Mouse (Mus musculus): Measurements from ENCODE around the gene Vmn1r55. TPM values are rescaled to one million over a fixed set of nuclear protein-coding genes. Genes with fewer than 3 reads are reported as not detected.
"Not testable (repeated sequence)": the region's sequence is repeated elsewhere in the genome, so short reads cannot be mapped to it uniquely, and the experiment has no call there.

Gene Vmn1r55
- polyA plus RNA-seq (2014; fragmentation: Nextera tagmentation; extraction: Ambion mirVana), result not detected in 2 replicates

DNA sequence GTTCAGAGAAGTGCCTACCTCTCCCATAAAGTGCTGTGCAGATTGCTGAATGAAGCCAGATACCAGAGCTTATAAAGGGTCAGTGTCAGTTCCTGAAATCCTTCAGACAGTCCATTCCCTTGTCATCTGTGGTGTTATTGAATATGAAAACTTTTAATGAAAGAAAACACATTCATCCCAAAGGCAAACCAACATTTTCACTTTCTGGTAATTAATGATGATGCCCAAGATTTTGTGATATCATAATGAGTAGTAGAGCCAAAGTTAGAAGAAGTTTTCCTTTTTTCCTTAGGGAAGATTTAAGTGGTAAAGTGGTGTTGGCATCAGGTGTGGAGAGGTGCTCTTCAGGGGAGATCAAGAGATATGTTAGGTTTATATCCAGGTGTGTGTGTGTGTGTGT is at the start of gene Vmn1r55:
Gene Vmn1r55, minus strand, starts transcription at position 101 of the 400 bp plus-strand sequence.
- H3K4me1 ChIP-seq (replicated peaks; ENCODE audit: control insufficient read depth, insufficient read depth, low read length); H3K27ac ChIP-seq (ENCODE audit: low read depth, low read length); DNase-seq (ENCODE audit: low spot score); ATAC-seq (replicated peaks; ENCODE audit: low FRiP score); H3K4me3 ChIP-seq (ENCODE audit: low read depth, low read length); H3K9ac ChIP-seq (ENCODE audit: low read depth, low read length); H3K9me3 ChIP-seq (ENCODE audit: control insufficient read depth, low read length); H3K36me3 ChIP-seq (ENCODE audit: control insufficient read depth, insufficient read depth, low read length); H3K27me3 ChIP-seq (replicated peaks; ENCODE audit: control insufficient read depth, insufficient read depth, low read length); H3K4me2 ChIP-seq: not testable (repeated sequence)

DNA sequence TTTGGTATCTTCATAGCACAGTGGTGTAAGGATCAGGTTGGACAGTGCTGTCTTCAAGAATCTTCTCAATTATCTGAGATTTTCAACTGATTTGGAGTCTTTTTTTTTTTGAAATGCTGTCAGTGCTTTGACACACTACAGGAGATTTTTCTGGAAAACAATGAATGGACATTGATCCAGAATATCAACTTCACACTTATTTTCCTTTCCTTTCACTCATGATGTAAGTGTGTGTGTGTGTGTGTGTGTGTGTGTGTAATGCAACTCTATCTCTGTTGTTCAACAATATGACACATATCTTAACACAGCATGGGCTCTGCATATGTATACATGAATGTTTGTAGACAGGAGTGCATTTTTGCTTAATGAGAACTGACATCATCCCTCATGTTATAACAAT is 47.2 kb upstream of the Vmn1r55 start, which contains the start of gene Vmn1r56:
Gene Vmn1r56, minus strand, starts transcription at position 101 of the 400 bp plus-strand sequence.
- H3K4me1 ChIP-seq (replicated peaks; ENCODE audit: control insufficient read depth, insufficient read depth, low read length); H3K9me3 ChIP-seq (ENCODE audit: control insufficient read depth, low read length); H3K27me3 ChIP-seq (replicated peaks; ENCODE audit: control insufficient read depth, insufficient read depth, low read length); H3K9ac ChIP-seq (ENCODE audit: low read depth, low read length); DNase-seq (ENCODE audit: low spot score); ATAC-seq (replicated peaks; ENCODE audit: low FRiP score); H3K4me3 ChIP-seq (ENCODE audit: low read depth, low read length); H3K4me2 ChIP-seq; H3K36me3 ChIP-seq (ENCODE audit: control insufficient read depth, insufficient read depth, low read length); H3K27ac ChIP-seq (ENCODE audit: low read depth, low read length): not testable (repeated sequence)

DNA sequence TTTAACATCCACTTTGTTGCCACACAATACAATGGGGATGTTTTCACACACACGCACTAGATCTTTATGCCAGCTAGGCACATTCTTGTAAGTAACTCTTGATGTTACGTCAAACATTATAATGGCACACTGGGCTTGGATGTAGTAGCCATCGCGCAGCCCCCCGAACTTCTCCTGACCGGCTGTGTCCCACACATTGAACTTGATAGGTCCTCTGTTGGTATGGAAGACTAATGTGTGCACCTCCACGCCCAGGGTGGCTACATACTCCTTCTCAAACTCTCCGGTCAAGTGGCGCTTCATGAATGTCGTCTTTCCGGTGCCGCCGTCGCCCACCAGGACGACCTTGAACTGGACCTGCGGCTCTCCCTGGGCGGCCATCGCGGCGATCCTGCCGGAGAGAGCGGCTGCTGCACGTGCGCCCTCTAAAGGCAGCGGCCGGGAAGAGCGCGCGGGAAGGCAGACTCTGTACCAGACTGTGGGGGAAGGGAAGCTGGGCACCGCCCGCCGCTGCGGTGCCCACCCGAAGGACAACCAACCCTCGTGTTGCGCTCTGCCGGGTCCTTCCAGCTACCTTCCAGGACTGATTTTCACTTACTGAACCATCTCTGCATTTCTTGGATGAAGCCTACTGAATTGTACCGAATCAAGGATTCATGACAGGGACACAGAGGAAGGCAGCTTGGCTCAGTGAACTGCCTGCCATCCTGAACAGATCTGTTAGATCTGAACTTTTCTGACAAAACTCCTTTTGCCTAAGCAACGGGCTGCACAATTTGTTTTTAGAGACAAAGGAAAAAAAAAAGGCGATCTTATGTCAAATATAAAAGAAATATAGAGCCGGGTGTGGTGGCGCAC is 23.7 kb downstream of the Vmn1r55 start, which contains the start of gene Rasl2-9:
Gene Rasl2-9, minus strand, starts transcription at position 402 of the 858 bp plus-strand sequence.
- H3K9me3 ChIP-seq (ENCODE audit: control insufficient read depth, low read length), result no peaks in the 10 kb centered on the region
- peak within 1 kb of the TSS; percentile 44 for H3K9ac ChIP-seq (ENCODE audit: low read depth, low read length)
- ATAC-seq (replicated peaks; ENCODE audit: low FRiP score) (peak; percentile 86), DNase-seq (ENCODE audit: low spot score) (peak; percentile 81)
- H3K27ac ChIP-seq (ENCODE audit: low read depth, low read length), result no peak within 1 kb of the TSS
- H3K4me1 ChIP-seq (replicated peaks; ENCODE audit: control insufficient read depth, insufficient read depth, low read length), result no peaks in the 10 kb centered on the region
- H3K27me3 ChIP-seq (replicated peaks; ENCODE audit: control insufficient read depth, insufficient read depth, low read length), result no peaks in the 10 kb centered on the region
- 17% methylated on average over 42 of the region's 42 CpGs for WGBS
- peak within 1 kb of the TSS; percentile 71 for H3K4me2 ChIP-seq
- peak within 1 kb of the TSS; percentile 39 for H3K4me3 ChIP-seq (ENCODE audit: low read depth, low read length)
- H3K36me3 ChIP-seq (ENCODE audit: control insufficient read depth, insufficient read depth, low read length), result no peaks in the 10 kb centered on the region

DNA sequence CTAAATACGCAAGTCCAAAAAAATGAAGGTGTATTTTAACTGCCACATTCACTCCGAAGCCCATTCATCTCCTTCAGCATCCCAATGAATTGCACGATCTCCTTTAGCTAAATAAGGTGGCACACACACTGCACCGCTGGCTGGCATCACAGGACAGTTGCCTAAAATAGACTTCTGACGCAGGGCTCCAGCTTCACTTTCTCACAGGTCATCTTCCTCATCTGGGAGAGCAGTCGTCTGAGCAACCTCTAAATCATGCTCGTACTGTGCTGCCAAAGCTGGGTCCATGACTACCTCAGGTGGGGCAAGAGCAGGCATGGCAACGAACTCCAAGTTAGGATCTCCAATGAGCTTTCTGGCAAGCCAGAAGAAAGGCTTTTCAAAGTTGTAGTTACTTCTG is 24.4 kb downstream of the Vmn1r55 start:
- H3K4me2 ChIP-seq, result peak overlapping the region; percentile 71
- no peak overlapping the region for H3K27ac ChIP-seq (ENCODE audit: low read depth, low read length)
- ATAC-seq (replicated peaks; ENCODE audit: low FRiP score), result no peak
- H3K9me3 ChIP-seq (ENCODE audit: control insufficient read depth, low read length), result no peaks in the 10 kb centered on the region
- no peak overlapping the region for H3K9ac ChIP-seq (ENCODE audit: low read depth, low read length)
- no peaks in the 10 kb centered on the region for H3K36me3 ChIP-seq (ENCODE audit: control insufficient read depth, insufficient read depth, low read length)
- DNase-seq (ENCODE audit: low spot score), result no peak
- no peak overlapping the region for H3K4me3 ChIP-seq (ENCODE audit: low read depth, low read length)
- no peaks in the 10 kb centered on the region for H3K4me1 ChIP-seq (replicated peaks; ENCODE audit: control insufficient read depth, insufficient read depth, low read length)
- WGBS, result 81% methylated on average over 8 of the region's 8 CpGs
- H3K27me3 ChIP-seq (replicated peaks; ENCODE audit: control insufficient read depth, insufficient read depth, low read length), result no peaks in the 10 kb centered on the region

DNA sequence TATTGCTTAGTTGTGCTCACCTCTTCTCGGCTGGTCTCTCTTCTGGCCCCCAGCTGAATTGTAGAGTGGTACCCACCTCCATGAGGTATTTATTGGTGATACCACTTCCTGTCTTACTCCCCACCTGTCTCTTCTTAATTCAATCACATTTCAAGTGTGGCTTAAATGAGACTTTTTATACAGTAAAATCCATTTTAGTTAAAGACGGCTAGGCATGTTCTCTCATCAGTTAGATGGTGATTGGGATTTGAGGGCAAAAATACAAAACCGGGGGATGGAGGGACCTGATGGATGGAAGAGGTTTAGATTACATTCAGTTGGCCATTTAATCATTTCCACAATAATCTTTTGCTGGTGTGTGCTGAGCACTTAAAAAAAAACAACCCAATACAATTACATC is 32.6 kb downstream of the Vmn1r55 start, which contains the start of gene Rfpl4:
Gene Rfpl4, minus strand, starts transcription at position 101 of the 400 bp plus-strand sequence.
- Histone ChIP-seq H3K36me3 (ENCODE audit: control insufficient read depth, insufficient read depth, low read length) (no peaks in the 10 kb centered on the region), H3K9me3 (ENCODE audit: control insufficient read depth, low read length) (no peaks in the 10 kb centered on the region), H3K4me2 (no peak within 1 kb of the TSS), H3K27ac (ENCODE audit: low read depth, low read length) (no peak within 1 kb of the TSS), H3K9ac (ENCODE audit: low read depth, low read length) (no peak within 1 kb of the TSS), H3K4me3 (ENCODE audit: low read depth, low read length) (no peak within 1 kb of the TSS), H3K4me1 (replicated peaks; ENCODE audit: control insufficient read depth, insufficient read depth, low read length) (no peaks in the 10 kb centered on the region), H3K27me3 (replicated peaks; ENCODE audit: control insufficient read depth, insufficient read depth, low read length) (no peaks in the 10 kb centered on the region)
- WGBS, result 76% methylated on average over 3 of the region's 3 CpGs
- DNase-seq (ENCODE audit: low spot score) (no peak), ATAC-seq (replicated peaks; ENCODE audit: low FRiP score) (no peak)

DNA sequence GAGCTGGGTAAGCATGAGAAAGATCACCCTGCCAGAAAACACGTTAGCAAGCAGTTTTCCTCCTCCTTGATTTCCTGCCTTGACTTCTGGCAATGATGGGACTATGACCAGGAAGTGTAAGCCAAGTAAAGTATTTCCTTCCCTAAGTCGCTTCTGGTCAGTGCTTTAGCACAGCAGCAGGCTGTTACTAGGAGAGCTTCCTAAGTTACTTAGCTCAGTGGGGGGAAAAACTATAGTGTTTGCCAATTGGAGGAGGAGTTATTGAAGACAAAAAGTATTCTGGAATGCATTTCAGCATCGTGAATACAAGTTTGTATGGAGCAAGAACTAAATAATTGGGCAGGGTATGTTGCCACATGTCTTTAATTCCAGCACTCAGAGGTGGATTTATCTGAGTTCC is 36.8 kb downstream of the Vmn1r55 start:
- WGBS, result 40% methylated on average over 3 of the region's 3 CpGs
- ATAC-seq (replicated peaks; ENCODE audit: low FRiP score) (no peak), DNase-seq (ENCODE audit: low spot score) (no peak)
- no peak overlapping the region for H3K9ac ChIP-seq (ENCODE audit: low read depth, low read length)
- H3K4me1 ChIP-seq (replicated peaks; ENCODE audit: control insufficient read depth, insufficient read depth, low read length), result no peaks in the 10 kb centered on the region
- H3K27me3 ChIP-seq (replicated peaks; ENCODE audit: control insufficient read depth, insufficient read depth, low read length), result no peaks in the 10 kb centered on the region
- H3K4me3 ChIP-seq (ENCODE audit: low read depth, low read length), result no peak overlapping the region
- H3K27ac ChIP-seq (ENCODE audit: low read depth, low read length), result no peak overlapping the region
- H3K9me3 ChIP-seq (ENCODE audit: control insufficient read depth, low read length), result peaks cover 3% of the 10 kb centered on the region; the same call in 1 of the 2 replicates
- H3K36me3 ChIP-seq (ENCODE audit: control insufficient read depth, insufficient read depth, low read length), result no peaks in the 10 kb centered on the region
- H3K4me2 ChIP-seq, result no peak overlapping the region

DNA sequence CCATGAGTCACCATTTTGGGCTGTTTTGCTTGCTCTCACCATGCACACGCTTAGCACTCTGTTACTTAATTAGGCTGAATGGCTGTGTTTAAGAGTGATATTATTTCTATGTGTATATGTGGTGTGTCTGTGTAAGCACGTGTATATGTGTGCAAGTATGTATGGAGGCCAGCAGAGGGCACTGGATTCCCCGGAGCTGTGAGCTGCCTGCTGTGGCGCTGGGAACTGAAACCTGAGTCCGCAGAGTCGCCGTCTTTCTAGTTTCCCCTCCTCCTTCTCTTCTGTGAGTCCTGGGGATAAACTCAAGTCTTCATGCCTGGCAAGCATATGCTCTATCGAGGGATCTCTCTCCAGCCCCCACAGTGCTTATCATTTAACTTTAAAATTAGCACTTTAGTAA is 40.2 kb downstream of the Vmn1r55 start:
- peaks cover 3% of the 10 kb centered on the region; the same call in 1 of the 2 replicates for H3K9me3 ChIP-seq (ENCODE audit: control insufficient read depth, low read length)
- H3K4me3 ChIP-seq (ENCODE audit: low read depth, low read length), result no peak overlapping the region
- no peak overlapping the region for H3K4me2 ChIP-seq
- H3K9ac ChIP-seq (ENCODE audit: low read depth, low read length), result no peak overlapping the region
- no peak overlapping the region for H3K27ac ChIP-seq (ENCODE audit: low read depth, low read length)
- ATAC-seq (replicated peaks; ENCODE audit: low FRiP score) (no peak), DNase-seq (ENCODE audit: low spot score) (no peak)
- 77% methylated on average over 8 of the region's 8 CpGs for WGBS
- H3K36me3 ChIP-seq (ENCODE audit: control insufficient read depth, insufficient read depth, low read length), result no peaks in the 10 kb centered on the region
- no peaks in the 10 kb centered on the region for H3K27me3 ChIP-seq (replicated peaks; ENCODE audit: control insufficient read depth, insufficient read depth, low read length)
- H3K4me1 ChIP-seq (replicated peaks; ENCODE audit: control insufficient read depth, insufficient read depth, low read length), result no peaks in the 10 kb centered on the region

DNA sequence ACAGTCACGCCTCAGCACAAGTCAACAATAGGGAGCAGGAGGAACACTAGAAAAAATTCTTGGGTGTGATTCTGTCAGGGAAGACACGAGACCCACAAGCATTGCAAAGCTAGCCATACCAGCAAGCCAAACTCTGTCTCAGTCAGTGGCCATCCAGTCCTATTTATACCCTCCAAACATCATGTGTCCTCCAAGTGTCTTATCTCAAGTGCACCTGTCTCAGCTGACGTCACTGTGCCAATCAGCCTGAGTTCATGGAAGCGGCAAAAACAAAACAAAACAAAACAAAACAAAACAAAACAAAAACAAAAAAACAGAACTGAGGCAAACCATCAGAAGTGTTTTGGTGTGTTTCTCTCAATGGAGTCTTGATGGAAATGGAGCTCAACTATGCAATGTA is 41.2 kb downstream of the Vmn1r55 start:
- Histone ChIP-seq H3K27me3 (replicated peaks; ENCODE audit: control insufficient read depth, insufficient read depth, low read length) (no peaks in the 10 kb centered on the region), H3K9me3 (ENCODE audit: control insufficient read depth, low read length) (peaks cover 3% of the 10 kb centered on the region; the same call in 1 of the 2 replicates), H3K4me3 (ENCODE audit: low read depth, low read length) (no peak overlapping the region), H3K4me1 (replicated peaks; ENCODE audit: control insufficient read depth, insufficient read depth, low read length) (no peaks in the 10 kb centered on the region), H3K27ac (ENCODE audit: low read depth, low read length) (no peak overlapping the region), H3K36me3 (ENCODE audit: control insufficient read depth, insufficient read depth, low read length) (no peaks in the 10 kb centered on the region), H3K4me2 (no peak overlapping the region), H3K9ac (ENCODE audit: low read depth, low read length) (no peak overlapping the region)
- 73% methylated on average over 4 of the region's 4 CpGs for WGBS
- ATAC-seq (replicated peaks; ENCODE audit: low FRiP score) (no peak), DNase-seq (ENCODE audit: low spot score) (no peak)

DNA sequence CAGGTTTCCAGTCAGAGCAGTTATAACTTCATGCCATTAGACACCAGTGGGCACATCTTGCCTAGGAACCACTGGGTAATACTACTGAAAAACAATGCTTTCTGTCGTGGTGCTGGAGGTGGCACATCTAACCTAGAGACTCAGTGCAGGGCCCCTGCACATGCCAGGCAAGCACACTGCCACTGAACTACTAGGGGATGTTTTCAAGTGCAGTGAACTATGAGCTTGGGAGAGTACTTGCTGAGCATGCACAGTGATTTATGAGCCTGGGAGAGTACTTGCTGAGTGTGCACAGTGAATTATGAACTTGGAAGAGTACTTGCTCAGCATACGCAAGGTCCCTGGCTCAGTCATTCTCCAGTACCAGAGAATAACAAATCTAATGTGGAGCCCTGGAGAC is 46.9 kb downstream of the Vmn1r55 start:
- no peak overlapping the region for H3K4me3 ChIP-seq (ENCODE audit: low read depth, low read length)
- H3K36me3 ChIP-seq (ENCODE audit: control insufficient read depth, insufficient read depth, low read length), result peaks cover 14% of the 10 kb centered on the region
- no peak overlapping the region for H3K9ac ChIP-seq (ENCODE audit: low read depth, low read length)
- H3K4me2 ChIP-seq, result no peak overlapping the region
- no peaks in the 10 kb centered on the region for H3K27me3 ChIP-seq (replicated peaks; ENCODE audit: control insufficient read depth, insufficient read depth, low read length)
- H3K27ac ChIP-seq (ENCODE audit: low read depth, low read length), result no peak overlapping the region
- WGBS, result 74% methylated on average over 2 of the region's 2 CpGs
- H3K4me1 ChIP-seq (replicated peaks; ENCODE audit: control insufficient read depth, insufficient read depth, low read length), result no peaks in the 10 kb centered on the region
- DNase-seq (ENCODE audit: low spot score) (no peak), ATAC-seq (replicated peaks; ENCODE audit: low FRiP score) (no peak)
- H3K9me3 ChIP-seq (ENCODE audit: control insufficient read depth, low read length), result no peaks in the 10 kb centered on the region
